In the genomic region with DNA sequence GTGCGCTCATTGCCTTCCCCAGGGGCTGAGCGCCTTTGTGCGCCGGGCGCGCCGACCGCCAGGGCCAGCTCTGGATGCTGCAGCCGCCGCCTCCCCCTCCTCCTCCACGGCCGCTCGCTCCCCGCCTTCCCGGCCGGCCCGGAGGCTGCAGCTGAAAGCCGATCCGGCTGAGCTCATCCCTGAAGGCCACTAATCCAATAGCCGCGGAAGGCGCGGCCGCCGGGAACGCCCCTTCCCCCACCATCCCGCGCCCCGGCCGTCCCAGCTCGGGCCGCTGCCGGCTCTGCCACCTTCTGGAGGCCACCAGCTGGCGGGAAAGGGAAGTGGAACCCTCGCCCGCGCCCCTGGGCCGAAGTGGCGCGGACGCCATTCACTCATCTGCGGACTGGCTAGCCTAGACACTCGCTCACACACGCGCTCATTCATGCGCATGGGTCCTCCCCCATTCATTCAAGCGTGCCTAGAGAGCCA, we compare ENCODE assay signal across 8 mouse cellular contexts. TPM values are rescaled to one million over a fixed set of nuclear protein-coding genes. Genes with fewer than 3 reads are reported as not detected.
A peak's percentile ranks its signal among the peaks of the same experiment; 100 is the strongest.
DNase-seq lines count a peak whose midpoint lies in the region; ATAC-seq and TF ChIP-seq lines count a peak whose summit lies in the region.

Spsb4 (minus strand) TSS at position 167 of the 471 bp plus-strand sequence.

- H3K27ac ChIP-seq in hindbrain, postnatal 0 days: peak within 1 kb of the TSS; percentile 96

- peak within 1 kb of the TSS; percentile 76 for H3K4me2 ChIP-seq in hindbrain, postnatal 0 days (ENCODE audit: low read depth, low read length)

- peak within 1 kb of the TSS; percentile 65 for H3K4me3 ChIP-seq in hindbrain, postnatal 0 days (ENCODE audit: low read length)
- H3K4me3 ChIP-seq in megakaryocyte, embryonic 14.5 days (replicated peaks): peak within 1 kb of the TSS; percentile 89

- no peaks in the 10 kb centered on the region for H3K36me3 ChIP-seq in hindbrain, postnatal 0 days (ENCODE audit: insufficient read depth, low read length)
- no peaks in the 10 kb centered on the region for H3K36me3 ChIP-seq in megakaryocyte, embryonic 14.5 days (replicated peaks; ENCODE audit: low read length)

- peak within 1 kb of the TSS; percentile 85 for H3K9ac ChIP-seq in hindbrain, postnatal 0 days (replicated peaks; ENCODE audit: low read length)

- intact Hi-C loops in left cerebral cortex, postnatal 14 days (cut with DNase I): loop anchor here (1.0 to 5.0 kb wide), 3 partner anchors 49 to 102 kb away; no protein-coding TSS in a partner anchor

- H3K27me3 ChIP-seq in hindbrain, postnatal 0 days (ENCODE audit: insufficient read depth, low read length): no peaks in the 10 kb centered on the region
- peaks cover 82% of the 10 kb centered on the region for H3K27me3 ChIP-seq in megakaryocyte, embryonic 14.5 days (replicated peaks)

- peak; percentile 68 for TF ChIP-seq CTCF in hindbrain, postnatal 0 days (IDR thresholded peaks at IDR 0.05; ENCODE audit: low read depth)

- peak; percentile 86 to 93 for DNase-seq in adrenal gland, adult (ENCODE audit: inconsistent age in 2 of 2, low spot score in 1 of 2)
- DNase-seq in cerebellum, postnatal 4 days (ENCODE audit: low spot score in 2 of 2): peak; percentile 70 to 89
- DNase-seq in gastrocnemius, postnatal 10 days: peak; percentile 82
- DNase-seq in hindbrain, postnatal 0 days (ENCODE audit: low spot score): peak; percentile 93
- peak; percentile 70 to 72 for DNase-seq in left cerebral cortex, postnatal 14 days (ENCODE audit: low spot score in 2 of 2)
- peak; percentile 86 to 89 for DNase-seq in right cerebral cortex, postnatal 10 days (ENCODE audit: low spot score in 2 of 2)
- peak; percentile 81 to 84 for DNase-seq in urinary bladder, postnatal 4 days (ENCODE audit: low spot score in 2 of 2)

- no peaks in the 10 kb centered on the region for H3K9me3 ChIP-seq in hindbrain, postnatal 0 days (ENCODE audit: low read length)
- H3K9me3 ChIP-seq in megakaryocyte, embryonic 14.5 days: peaks cover 20% of the 10 kb centered on the region; the same call in 1 of the 2 replicates

- WGBS in hindbrain, postnatal 0 days: 0% methylated on average over 38 of the region's 47 CpGs

- peak; percentile 93 for ATAC-seq in hindbrain, postnatal 0 days

- H3K4me1 ChIP-seq in hindbrain, postnatal 0 days (ENCODE audit: insufficient read depth, low read length): peaks cover 19% of the 10 kb centered on the region
- H3K4me1 ChIP-seq in megakaryocyte, embryonic 14.5 days: peaks cover 26% of the 10 kb centered on the region

RNA-seq across cellular contexts. Expression of gene Spsb4, which starts in this region (rescaled TPM):
- total RNA-seq in gastrocnemius, postnatal 10 days (2021): 1 to 10 TPM; 5.6 to 7.8 TPM
- total RNA-seq in hindbrain, postnatal 0 days (2014; rRNA removed): 67.1 and 82.8 TPM in 2 replicates
- 36.2 and 37.2 TPM in 2 replicates for polyA plus RNA-seq in hindbrain, postnatal 0 days (2015; fragmentation: Nextera tagmentation; extraction: Ambion mirVana)
- total RNA-seq in left cerebral cortex, postnatal 14 days (2021): 1 to 10 TPM; 6.7 to 6.9 TPM
- polyA plus RNA-seq in megakaryocyte, embryonic 14.5 days (2012; ENCODE audit: insufficient read depth, low replicate concordance): not detected in 2 replicates

Comparison
In these comparisons a context has a peak if more than half of its experiments do, and no peak if none do; other contexts are left out.
1. Peak in every context shown above with its lines: DNase-seq, ATAC-seq, H3K4me3 ChIP-seq and H3K27ac ChIP-seq.
2. RNA of gene Spsb4 (polyA plus RNA-seq): 36.2 to 37.2 TPM in hindbrain, postnatal 0 days; not detected in megakaryocyte, embryonic 14.5 days; every median in the first group is over 10 times any median in the second.